In the genomic region with DNA sequence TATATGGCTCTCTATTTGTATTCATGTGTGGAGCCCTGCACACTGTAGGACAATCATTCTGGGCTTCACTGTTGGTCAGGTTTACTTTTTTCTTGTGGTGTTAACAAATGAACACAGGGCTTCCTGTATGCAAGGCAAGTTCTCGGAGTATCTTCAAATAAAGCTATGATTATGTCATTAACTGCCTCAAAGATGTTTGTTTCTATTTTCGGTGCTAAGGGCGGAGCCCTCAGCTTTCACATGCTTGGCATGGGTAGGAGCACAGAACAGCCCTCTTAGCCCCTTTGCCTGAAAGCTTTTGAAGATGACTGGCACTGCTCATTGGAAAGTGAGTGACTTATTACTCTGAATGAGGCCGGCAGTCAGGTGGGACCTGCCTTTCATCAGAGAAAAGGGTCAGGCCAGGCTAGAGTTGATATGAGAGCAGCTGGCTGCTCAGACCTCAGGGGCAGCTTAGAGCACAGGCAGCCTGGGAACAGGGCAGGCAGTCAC, we compare ENCODE assay signal across 14 mouse cellular contexts. TPM values are rescaled to one million over a fixed set of nuclear protein-coding genes. Genes with fewer than 3 reads are reported as not detected.
DNase-seq lines count a peak whose midpoint lies in the region; ATAC-seq and TF ChIP-seq lines count a peak whose summit lies in the region.
"Had no signal": no experiment of that assay in that cellular context is flagged by ENCODE, and none has a peak within 500 bp of the region (broad histone marks: within the 10 kb centered on the region; RNA-seq: fewer than 3 reads in every experiment).

No protein-coding gene starts in this region.

- H3K9me3 ChIP-seq in heart, embryonic 11.5 days (replicated peaks; ENCODE audit: control insufficient read depth, low read length) = peaks cover 3% of the 10 kb centered on the region; the same call in 1 of the 2 replicates
- H3K9me3 ChIP-seq in intestine, embryonic 16.5 days (ENCODE audit: control insufficient read depth, low read length) = no peaks in the 10 kb centered on the region
- H3K9me3 ChIP-seq: hindbrain, embryonic 15.5 days; liver, embryonic 12.5 days had no signal

- no peak overlapping the region for H3K4me3 ChIP-seq in heart, embryonic 11.5 days (ENCODE audit: low read depth, low read length)
- H3K4me3 ChIP-seq in intestine, embryonic 16.5 days (ENCODE audit: low read length) = no peak overlapping the region
- no peak overlapping the region for H3K4me3 ChIP-seq in small intestine, adult 2 months (ENCODE audit: low read depth, low read length)
- H3K4me3 ChIP-seq: hindbrain, embryonic 15.5 days; liver, embryonic 12.5 days had no signal

- TF ChIP-seq POLR2A in small intestine, adult 2 months (IDR thresholded peaks at IDR 0.05; ENCODE audit: low read depth, low read length) = no peak

- no peak overlapping the region for H3K4me2 ChIP-seq in heart, embryonic 11.5 days
- H3K4me2 ChIP-seq in intestine, embryonic 16.5 days (ENCODE audit: low read depth, low read length) = no peak overlapping the region
- H3K4me2 ChIP-seq: hindbrain, embryonic 15.5 days; liver, embryonic 12.5 days; midbrain, embryonic 11.5 days had no signal

- no peak overlapping the region for H3K27ac ChIP-seq in heart, embryonic 11.5 days (ENCODE audit: low read depth, low read length)
- H3K27ac ChIP-seq in intestine, embryonic 16.5 days (ENCODE audit: low read length) = no peak overlapping the region
- H3K27ac ChIP-seq in small intestine, adult 2 months (ENCODE audit: insufficient read depth, low read depth, low read length) = peak overlapping the region; percentile 98
- H3K27ac ChIP-seq: hindbrain, embryonic 15.5 days; liver, embryonic 12.5 days had no signal

- H3K9ac ChIP-seq in heart, embryonic 11.5 days (ENCODE audit: low read depth, low read length) = no peak overlapping the region
- no peak overlapping the region for H3K9ac ChIP-seq in intestine, embryonic 16.5 days (ENCODE audit: low read depth, low read length)
- H3K9ac ChIP-seq: hindbrain, embryonic 15.5 days; liver, embryonic 12.5 days had no signal

- WGBS in heart, embryonic 11.5 days (ENCODE audit: insufficient replicate concordance) = 57% methylated on average over 4 of the region's 4 CpGs
- WGBS in intestine, embryonic 16.5 days = 45% methylated on average over 4 of the region's 4 CpGs
- 11% methylated on average over 4 of the region's 4 CpGs for WGBS in small intestine, adult 2 months

- DNase-seq in heart, adult 9 months (ENCODE audit: low spot score in 2 of 2) = peak; percentile 13 to 17
- DNase-seq in frontal cortex, postnatal 25 days (ENCODE audit: low spot score in 2 of 2) = no peak
- DNase-seq in adrenal gland, adult 2 months = no peak
- DNase-seq: cerebellum, adult 9-11 months; kidney, postnatal 25 days; retina, postnatal 1 day had no signal

- ATAC-seq in heart, embryonic 11.5 days (replicated peaks; ENCODE audit: insufficient number of reproducible peaks, low FRiP score, low TSS enrichment) = no peak
- peak; percentile 32 for ATAC-seq in granulocyte monocyte progenitor cell, adult 5-6 weeks (replicated peaks; ENCODE audit: poor library complexity, severe bottlenecking)
- ATAC-seq in intestine, embryonic 16.5 days = peak; percentile 36; the same call in 1 of the 2 replicates
- no peak for ATAC-seq in frontal cortex, adult (ENCODE audit: low TSS enrichment)
- ATAC-seq: liver, embryonic 12.5 days had no signal

- H3K27me3 ChIP-seq in heart, embryonic 11.5 days (ENCODE audit: control insufficient read depth, insufficient read depth, low read length) = no peaks in the 10 kb centered on the region
- no peaks in the 10 kb centered on the region for H3K27me3 ChIP-seq in intestine, embryonic 16.5 days (replicated peaks; ENCODE audit: control insufficient read depth, insufficient read depth, low read length)
- H3K27me3 ChIP-seq in small intestine, adult 2 months (ENCODE audit: control insufficient read depth, insufficient read depth, low read length) = no peaks in the 10 kb centered on the region
- H3K27me3 ChIP-seq: hindbrain, embryonic 15.5 days had no signal

- peaks cover 4% of the 10 kb centered on the region; the same call in 1 of the 2 replicates for H3K4me1 ChIP-seq in heart, embryonic 11.5 days (ENCODE audit: control insufficient read depth, insufficient read depth, low read length)
- H3K4me1 ChIP-seq in intestine, embryonic 16.5 days (ENCODE audit: control insufficient read depth, insufficient read depth, low read length) = no peaks in the 10 kb centered on the region; the same call in 1 of the 2 replicates
- H3K4me1 ChIP-seq in small intestine, adult 2 months (ENCODE audit: control insufficient read depth, insufficient read depth, insufficient read length, low read length) = peaks cover 34% of the 10 kb centered on the region
- H3K4me1 ChIP-seq: hindbrain, embryonic 15.5 days had no signal

- TF ChIP-seq CTCF in small intestine, adult 2 months (IDR thresholded peaks at IDR 0.05; ENCODE audit: extremely low read depth, insufficient read length, insufficient replicate concordance, low read depth, low read length) = no peak

- no peaks in the 10 kb centered on the region for H3K36me3 ChIP-seq in heart, embryonic 11.5 days (ENCODE audit: control insufficient read depth, insufficient read depth, low read length)
- H3K36me3 ChIP-seq in intestine, embryonic 16.5 days (ENCODE audit: control insufficient read depth, insufficient read depth, low read length) = no peaks in the 10 kb centered on the region
- H3K36me3 ChIP-seq in small intestine, adult 2 months (ENCODE audit: control insufficient read depth, insufficient read depth, low read length) = no peaks in the 10 kb centered on the region
- H3K36me3 ChIP-seq: hindbrain, embryonic 15.5 days; liver, embryonic 12.5 days had no signal

RNA-seq across cellular contexts. Expression of a gene that starts 44.7 kb away (rescaled TPM):
- polyA plus RNA-seq in heart, embryonic 11.5 days (2014; fragmentation: Nextera tagmentation; extraction: Ambion mirVana) = 17.1 and 18.6 TPM in 2 replicates
- total RNA-seq in granulocyte monocyte progenitor cell, adult 5-6 weeks (2014; fragmentation: Nextera tagmentation) = 114 and 142 TPM in 2 replicates
- 169 and 181 TPM in 2 replicates for total RNA-seq in granulocyte monocyte progenitor cell, adult 5-6 weeks (2017)
- polyA plus RNA-seq in intestine, embryonic 16.5 days (2015; fragmentation: Nextera tagmentation; extraction: Ambion mirVana) = 16.2 and 16.5 TPM in 2 replicates
- polyA plus RNA-seq in small intestine, adult 2 months (2012; rRNA removed) = 5.9 and 10.9 TPM in 2 replicates
- total RNA-seq in adrenal gland, adult 2 months (2021) = 10 to 100 TPM; 35.9 to 43.7 TPM
- polyA plus RNA-seq in adrenal gland, adult 2 months (2012; rRNA removed) = 11.6 and 18.5 TPM in 2 replicates

Comparison
In these comparisons a context has a peak if more than half of its experiments do, and no peak if none do; other contexts are left out.
1. DNase-seq: peak in heart, adult 9 months (2 of 2); none in frontal cortex, postnatal 25 days (0 of 2) and adrenal gland, adult 2 months (single experiment).
2. ATAC-seq: peak in granulocyte monocyte progenitor cell, adult 5-6 weeks (single experiment) and intestine, embryonic 16.5 days (single experiment); none in heart, embryonic 11.5 days (single experiment) and frontal cortex, adult (single experiment).